Mouse (Mus musculus) bone marrow, adult 2 months (tissue): ENCODE measurements at regions not wholly inside any gene's neighbourhood (a gene's known extent, or its start where the extent isn't known, plus 50 kb on each side); places are given as distances from the start of the nearest gene placed in this dataset.

ENCODE experiments used
- CTCF ChIP-seq: fragments of 200-500 bp; IDR thresholded peaks from 2 replicates; pipeline ENCODE4 v1.5.1; 2011; ENCODE audit warnings: low read length, control low read depth; ENCODE audit not compliant: control insufficient read depth, insufficient read depth
- POLR2A ChIP-seq: fragments of 200-500 bp; IDR thresholded peaks from 2 replicates; pipeline ENCODE4 v1.6.1; 2011; ENCODE audit warnings: low read depth, mild to moderate bottlenecking, control low read depth, low read length, borderline replicate concordance; ENCODE audit not compliant: control insufficient read depth

- no peak for TF ChIP-seq CTCF
- no peak for TF ChIP-seq POLR2A
Observed at GRCm38 (mm10) chr12:92239956-92240699, 391.2 kb upstream of the Sel1l start.
